Mouse (Mus musculus): ENCODE results near the gene Cdkn2d.

Cdkn2d gene

DNA sequence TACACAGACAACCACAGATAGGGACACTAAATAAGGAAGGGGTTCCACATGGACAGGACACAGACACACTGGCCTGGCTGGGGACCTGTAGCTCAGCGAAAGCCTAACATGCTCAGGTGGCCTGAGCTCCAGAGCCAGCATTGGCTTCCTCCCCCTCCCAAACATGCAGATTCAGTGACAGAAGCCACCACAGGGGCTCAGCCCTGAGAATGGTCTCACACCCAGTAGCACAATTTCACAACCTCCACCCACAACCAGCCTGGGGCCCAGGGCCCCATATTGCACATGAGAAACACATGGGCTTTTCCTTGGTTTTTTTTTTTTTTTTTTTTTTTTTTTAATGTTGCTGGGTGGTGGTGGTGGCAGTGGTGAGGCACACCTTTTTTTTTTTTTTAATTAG is 44.9 kb downstream of the Cdkn2d start:
- DNase-seq (ENCODE audit: low read depth, low spot score): no peak

DNA sequence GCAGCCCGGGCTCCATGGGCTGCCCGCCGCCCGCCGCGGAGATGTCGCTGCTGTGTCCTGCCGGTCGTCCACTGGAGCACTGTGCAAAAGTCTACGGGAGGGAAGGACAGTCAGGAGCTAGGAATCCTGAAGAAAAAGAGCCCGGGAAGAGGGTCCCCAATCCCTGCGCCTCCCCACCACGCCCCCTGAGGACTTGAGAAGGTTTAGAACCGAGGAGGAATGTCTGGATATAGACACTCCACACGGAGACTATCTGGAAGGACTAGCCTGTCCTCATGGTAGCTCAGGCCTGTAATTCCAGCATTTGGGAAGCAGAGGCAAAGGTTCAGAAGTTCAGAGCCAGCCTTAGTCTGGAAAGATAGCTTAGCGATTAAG is 46.1 kb downstream of the Cdkn2d start:
- DNase-seq (ENCODE audit: low read depth, low spot score): peak; percentile 64

DNA sequence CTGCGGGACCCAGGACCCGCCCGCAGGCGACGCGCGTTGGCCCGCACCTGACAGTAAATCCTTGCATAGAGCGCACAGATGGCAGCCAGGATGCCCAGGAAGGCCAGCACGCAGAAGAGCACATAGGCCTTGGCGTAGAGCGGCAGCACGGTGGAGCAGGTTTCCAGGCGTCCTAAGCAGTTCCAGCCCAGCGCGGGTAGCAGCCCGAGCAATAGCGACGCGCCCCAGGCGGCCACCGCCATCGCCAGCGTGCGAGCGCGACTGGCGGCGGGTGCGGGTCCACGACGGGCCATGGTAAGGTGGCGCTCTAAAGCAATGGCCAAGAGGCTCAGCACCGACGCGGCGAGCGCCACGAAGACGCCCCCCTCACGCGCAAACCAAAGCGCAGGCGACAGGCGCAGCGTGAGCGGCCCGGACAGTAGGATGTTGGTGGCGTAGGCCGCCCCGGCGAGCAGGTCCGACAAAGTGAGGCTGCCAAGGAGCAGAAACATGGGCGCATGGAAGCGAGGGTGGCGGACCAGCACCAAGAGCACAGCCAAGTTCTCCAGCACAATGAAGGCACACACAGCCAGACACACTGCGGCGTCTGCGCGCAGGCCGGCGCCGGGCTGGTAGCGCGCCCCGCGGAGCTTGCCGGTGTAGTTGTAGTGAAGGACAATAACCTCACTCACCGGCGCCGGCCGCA is 46.6 kb downstream of the Cdkn2d start:
- DNase-seq (ENCODE audit: low read depth, low spot score): peak; percentile 63

DNA sequence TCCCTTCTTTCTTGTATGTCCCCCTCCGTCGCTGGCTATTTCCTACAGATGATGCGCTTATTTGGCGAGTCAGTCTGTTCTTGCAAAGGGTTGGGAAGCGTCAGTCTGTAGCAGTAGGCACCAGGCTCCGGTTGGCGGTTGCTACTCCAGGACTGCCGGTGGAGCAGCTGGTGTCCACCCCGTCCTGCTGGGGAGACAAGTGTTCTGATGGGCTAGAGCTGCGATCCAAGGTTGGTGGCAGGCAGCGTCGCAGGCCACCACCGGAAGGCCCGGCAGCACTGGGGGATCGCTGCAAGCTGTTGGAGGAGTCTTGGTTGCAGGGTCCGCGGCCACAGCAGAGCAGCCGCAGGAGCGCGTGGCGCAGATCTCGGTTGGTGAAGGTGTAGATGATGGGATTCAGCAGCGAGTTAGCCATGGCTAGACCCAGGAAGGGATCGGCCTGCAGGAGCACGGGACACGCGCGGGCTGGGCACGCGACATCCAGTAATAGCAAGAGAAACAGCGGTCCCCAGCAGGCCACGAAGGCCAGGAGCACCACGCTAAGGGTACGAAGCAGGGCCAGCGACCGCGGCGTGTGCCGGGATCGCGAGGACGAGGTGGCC is 47.3 kb downstream of the Cdkn2d start:
- no peak for DNase-seq (ENCODE audit: low read depth, low spot score)

DNA sequence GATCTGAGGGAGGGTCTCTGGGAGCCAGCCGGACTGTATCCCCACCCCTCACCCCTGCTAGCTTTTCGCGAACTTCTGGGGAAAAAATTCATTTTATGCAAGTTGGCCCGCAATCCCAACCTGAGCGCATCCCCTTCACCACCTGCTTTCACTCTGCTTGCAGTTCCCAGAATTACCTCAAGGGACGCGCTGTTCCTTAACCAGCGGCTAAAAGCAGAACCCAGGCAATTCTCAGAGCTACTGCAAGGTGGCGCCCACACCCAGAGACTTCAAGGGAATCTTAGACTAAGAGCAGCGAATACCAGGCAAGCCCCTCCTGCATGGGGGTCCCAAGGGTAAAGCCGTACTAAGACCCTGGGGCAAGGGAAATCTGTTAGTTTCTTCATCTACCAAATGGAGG is 49.9 kb downstream of the Cdkn2d start:
- DNase-seq (ENCODE audit: low read depth, low spot score): peak; percentile 96

DNA sequence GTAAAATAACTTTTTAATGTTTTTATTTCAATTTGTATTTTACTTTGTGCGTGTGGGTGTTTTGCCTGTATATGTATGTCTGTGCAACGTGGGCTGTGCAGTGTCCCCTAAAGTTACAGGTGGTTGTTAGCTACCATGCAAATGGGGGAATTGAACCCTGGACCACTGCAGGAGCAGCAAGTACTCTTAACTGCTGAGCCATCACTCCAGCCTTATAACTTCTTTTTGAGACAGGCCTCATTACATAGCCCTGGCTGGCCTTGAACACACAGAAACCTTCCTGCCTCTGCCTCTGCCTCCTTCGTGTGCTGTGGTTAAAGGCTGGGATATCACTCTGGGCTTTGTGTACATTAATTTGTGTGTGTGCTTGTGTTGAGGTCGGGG is 51.8 kb downstream of the Cdkn2d start:
- peak; percentile 48 for DNase-seq (ENCODE audit: low read depth, low spot score)

DNA sequence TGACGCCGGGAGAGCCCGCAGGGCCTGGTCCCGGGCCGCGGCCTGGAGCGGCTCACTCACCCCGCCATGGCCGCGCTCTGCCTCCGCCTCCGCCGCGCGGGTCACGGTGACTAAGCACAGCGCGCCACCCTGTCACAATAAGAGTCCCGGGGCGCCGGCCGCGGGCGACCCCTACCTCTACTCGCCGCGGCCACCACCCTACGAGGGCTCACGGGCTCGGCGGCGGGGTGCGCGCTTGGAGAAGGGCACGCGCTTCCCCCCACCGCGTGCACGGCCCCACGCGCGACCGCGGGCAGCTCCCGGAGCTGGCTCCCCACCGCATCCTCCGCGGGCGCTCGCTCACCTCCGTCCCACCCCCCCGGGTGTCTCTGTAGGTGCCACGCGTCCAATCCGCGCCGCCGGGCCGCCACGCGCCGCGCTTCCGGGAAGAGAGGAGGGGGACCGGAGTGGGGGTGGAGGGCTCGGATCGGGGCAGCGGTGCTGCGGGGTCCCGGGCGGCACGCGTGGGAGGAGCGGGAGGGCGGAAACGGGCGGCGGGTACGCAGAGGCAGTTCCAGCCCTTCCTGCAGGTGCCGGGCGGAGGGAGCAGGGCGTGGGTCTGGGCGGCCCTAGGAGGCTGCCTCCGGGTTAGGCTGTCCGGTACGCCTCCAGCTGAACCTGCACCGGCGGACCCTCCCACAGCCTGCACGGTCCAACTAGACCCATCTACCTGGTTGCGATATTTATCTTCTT is 52.3 kb downstream of the Cdkn2d start, which contains the start of gene Keap1:
Gene Keap1, minus strand, starts transcription at position 629 of the 732 bp plus-strand sequence.
- peak; percentile 75 for DNase-seq (ENCODE audit: low read depth, low spot score)
